Mouse (Mus musculus) lung, adult 2 months (tissue): ENCODE measurements around the gene Lgals4.

Experiments used
- CTCF ChIP-seq: fragments of 200-500 bp; IDR thresholded peaks from 2 replicates; pipeline ENCODE4 v1.5.1; 2011; ENCODE audit warnings: mild to moderate bottlenecking, low read length, control low read depth; ENCODE audit not compliant: insufficient read depth
- POLR2A ChIP-seq: fragments of 200-500 bp; IDR thresholded peaks from 2 replicates; pipeline ENCODE4 v1.6.1; 2011; ENCODE audit warnings: low read depth, mild to moderate bottlenecking, control low read depth, low read length, borderline replicate concordance; ENCODE audit errors: extremely low read depth

DNA sequence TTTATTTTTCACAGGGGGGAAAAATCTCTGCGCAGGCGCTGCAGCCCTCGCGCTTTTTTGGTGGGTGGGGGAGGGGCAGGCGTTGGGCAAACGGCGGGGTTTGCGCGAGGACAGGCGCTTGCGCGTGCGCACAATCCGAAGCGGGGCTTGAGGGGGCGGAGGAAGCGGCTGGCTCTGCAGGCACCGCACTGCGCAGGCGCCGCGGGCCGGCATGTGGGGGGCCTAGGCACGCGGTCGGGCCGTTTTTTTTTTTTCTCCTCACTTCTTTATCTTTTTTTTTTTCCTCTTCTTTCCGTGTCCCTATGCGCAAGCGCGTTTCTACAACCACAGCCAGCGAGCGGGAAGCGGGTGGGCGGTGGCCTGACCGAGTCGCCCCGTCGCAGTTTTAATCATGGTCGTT is 22.4 kb upstream of the Lgals4 start:
- TF ChIP-seq CTCF, result no peak
- no peak for TF ChIP-seq POLR2A
